Mouse (Mus musculus) Patski (cell line): ENCODE data around the gene Tnrc6c. TPM values are rescaled to one million over a fixed set of nuclear protein-coding genes. Genes with fewer than 3 reads are reported as not detected.

Experiments used
- ATAC-seq: fragments of 100-300 bp; one replicate; pipeline ENCODE4 v1.8.0; 2021
- CTCF ChIA-PET: fragments of 350-600 bp; sonication (Branson Sonifier 250); formaldehyde crosslinking; loops from one replicate; lab custom pipeline; 2022; ENCODE audit warnings: inconsistent platforms; lab: Charles Lee
- POLR2A ChIA-PET: fragments of 350-600 bp; sonication (Branson Sonifier 250); formaldehyde crosslinking; loops from one replicate; lab custom pipeline; 2022; ENCODE audit warnings: antibody characterized with exemption, inconsistent platforms; lab: Charles Lee
- DNase-seq: peaks from one replicate; pipeline ENCODE4 v3.0.0-alpha.2; 2011; ENCODE audit warnings: low read depth, low spot score
- H3K27me3 ChIP-seq: fragments of 371-371 bp; one replicate; pipeline ENCODE4 v1.5.1; 2021
- CTCF ChIP-seq: fragments of 100-300 bp; IDR thresholded peaks from one replicate; pipeline ENCODE4 v1.5.1; 2021
- in situ Hi-C: fragments of 300-500 bp; cut with MboI; formaldehyde crosslinking; loops from 3 replicates; pipeline ENCODE4 v1.11.1; 2018; ENCODE audit warnings: low pct_unique_long_range_greater_than_20kb, mixed read lengths
- polyA plus RNA-seq: library from polyadenylated mRNA; unstranded; gene quantifications from one replicate; pipeline ENCODE4 v1.2.3, GENCODE M21; 2021

Tnrc6c gene
- polyA plus RNA-seq, 1 experiment from 2014 or later: 21.1 TPM

DNA sequence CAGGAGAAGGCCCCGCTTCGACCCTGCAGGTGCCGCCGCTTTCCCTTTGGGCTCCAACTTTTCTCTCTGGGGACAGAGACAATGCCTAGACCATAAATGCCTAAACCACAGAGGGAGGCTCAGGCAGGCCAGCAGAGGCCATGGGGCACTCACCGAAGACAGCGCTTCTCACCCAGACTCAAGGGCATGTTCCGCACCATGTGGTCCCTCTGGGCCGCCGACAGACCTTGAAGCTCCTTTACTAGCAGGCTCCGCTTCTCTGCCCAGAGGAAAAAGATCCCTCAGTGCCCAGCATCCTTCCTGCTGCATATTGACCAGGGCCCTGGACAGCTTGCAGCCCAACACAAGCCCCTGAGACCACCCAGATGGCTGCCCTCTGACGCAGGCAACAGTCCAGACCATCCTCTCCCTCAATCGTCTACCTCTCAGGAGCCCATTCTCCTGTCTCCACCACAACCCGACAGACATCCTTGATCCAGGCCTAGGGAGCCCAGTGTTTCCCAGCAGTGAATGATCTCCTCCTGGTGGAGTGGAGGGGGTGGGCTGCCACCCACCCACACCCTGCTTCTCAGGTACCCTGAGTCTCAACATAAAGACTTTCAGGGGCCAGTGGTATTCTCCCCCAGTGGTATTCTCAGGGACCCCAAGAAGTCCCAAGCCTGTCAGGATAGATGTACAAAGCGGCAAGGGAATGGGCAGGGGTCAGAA, 122.2 kb downstream of the Tnrc6c start:
- ATAC-seq: no peak
- DNase-seq: no peak
- in situ Hi-C loops: no loop called here
- TF ChIP-seq CTCF: no peak
- CTCF ChIA-PET: no interaction called here
- no peaks in the 10 kb centered on the region for H3K27me3 ChIP-seq
- POLR2A ChIA-PET: no interaction called here

DNA sequence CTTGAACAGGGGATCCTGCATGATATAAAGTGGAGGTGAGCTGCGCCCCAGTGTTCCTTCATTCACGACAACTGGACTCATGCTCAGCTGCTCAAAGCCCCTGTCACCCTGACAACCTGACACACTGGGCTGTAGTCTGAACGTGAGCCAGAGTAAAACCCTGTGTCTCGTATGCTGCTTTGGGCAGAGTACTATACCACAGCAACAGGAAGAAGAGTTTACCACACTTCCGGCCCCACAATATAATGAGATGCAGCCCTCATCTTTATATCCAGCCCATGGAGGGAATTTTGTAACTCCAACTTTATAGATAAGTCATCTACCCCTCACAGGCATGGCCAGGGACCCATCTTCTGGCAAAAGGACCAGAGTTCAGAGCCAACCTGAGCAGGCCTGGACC, 123.0 kb downstream of the Tnrc6c start:
- in situ Hi-C loops: no loop called here
- POLR2A ChIA-PET: interaction anchor here (0.8 kb wide), 1 partner anchor 8 kb away, joined by 3 read pairs; no protein-coding TSS in a partner anchor
- DNase-seq (no peak), ATAC-seq (no peak)
- CTCF ChIA-PET: interaction anchor here (1.2 kb wide), 1 partner anchor 11 kb away, joined by 4 read pairs; no protein-coding TSS in a partner anchor
- H3K27me3 ChIP-seq: no peaks in the 10 kb centered on the region
- TF ChIP-seq CTCF: no peak

DNA sequence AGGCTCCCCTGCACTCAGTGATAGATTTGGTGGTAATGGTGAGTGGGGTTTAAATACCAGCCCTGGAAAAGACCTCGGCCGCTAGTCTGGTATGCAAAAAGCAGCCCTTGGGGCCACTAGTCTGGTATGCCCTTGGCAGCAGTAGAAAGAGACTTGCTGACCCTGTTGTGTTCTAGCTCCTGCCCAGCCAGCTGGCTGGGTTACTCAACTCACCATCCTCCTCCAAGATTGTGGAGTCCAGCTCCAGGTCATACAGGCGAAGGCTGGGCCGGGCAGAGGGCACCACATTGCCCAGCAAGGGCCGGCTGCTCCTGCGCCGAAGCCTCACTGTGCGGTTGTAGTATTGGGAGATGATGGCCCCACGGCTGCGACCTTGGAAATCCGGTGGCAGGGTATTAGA, 123.9 kb downstream of the Tnrc6c start:
- ChIA-PET POLR2A (interaction anchor here (0.8 to 1.1 kb wide), 2 partner anchors 8 to 13 kb away, joined by 3 to 4 read pairs; no protein-coding TSS in a partner anchor), CTCF (interaction anchor here (1.2 kb wide), 1 partner anchor 10 kb away, joined by 4 read pairs; no protein-coding TSS in a partner anchor)
- TF ChIP-seq CTCF: no peak
- ATAC-seq: no peak
- in situ Hi-C loops: no loop called here
- no peaks in the 10 kb centered on the region for H3K27me3 ChIP-seq
- DNase-seq: no peak

DNA sequence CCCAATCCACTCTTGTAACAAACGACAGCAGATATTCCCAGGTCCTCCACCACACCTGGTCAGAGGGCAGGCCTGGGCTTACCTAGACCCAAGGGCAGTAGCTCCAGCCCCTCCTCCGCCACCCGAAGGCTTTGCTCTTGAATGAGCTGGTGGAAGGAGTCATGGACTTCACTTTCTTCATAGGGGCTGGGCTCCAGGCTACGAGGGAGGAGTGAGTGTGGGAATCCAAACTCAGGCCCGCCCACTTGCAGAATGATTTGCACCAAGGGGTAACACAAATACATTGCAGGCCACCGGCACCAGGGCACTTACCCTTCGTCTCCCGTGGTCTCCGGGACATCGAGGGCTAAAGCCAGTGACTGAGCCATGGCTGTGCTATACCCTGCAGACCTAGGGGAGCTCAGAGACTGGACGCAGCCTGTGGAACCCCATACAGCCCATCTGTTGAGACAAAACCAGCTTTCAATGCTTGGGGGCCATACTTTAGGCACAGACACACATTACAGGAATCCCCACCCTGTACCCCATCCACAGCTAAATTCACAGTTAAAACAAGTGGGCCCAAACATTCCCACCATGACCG, 124.9 kb downstream of the Tnrc6c start:
- no peak for DNase-seq
- CTCF ChIA-PET: no interaction called here
- no peak for ATAC-seq
- POLR2A ChIA-PET: interaction anchor here (1.1 kb wide), 1 partner anchor 14 kb away, joined by 4 read pairs; no protein-coding TSS in a partner anchor
- H3K27me3 ChIP-seq: no peaks in the 10 kb centered on the region
- in situ Hi-C loops: no loop called here
- no peak for TF ChIP-seq CTCF

DNA sequence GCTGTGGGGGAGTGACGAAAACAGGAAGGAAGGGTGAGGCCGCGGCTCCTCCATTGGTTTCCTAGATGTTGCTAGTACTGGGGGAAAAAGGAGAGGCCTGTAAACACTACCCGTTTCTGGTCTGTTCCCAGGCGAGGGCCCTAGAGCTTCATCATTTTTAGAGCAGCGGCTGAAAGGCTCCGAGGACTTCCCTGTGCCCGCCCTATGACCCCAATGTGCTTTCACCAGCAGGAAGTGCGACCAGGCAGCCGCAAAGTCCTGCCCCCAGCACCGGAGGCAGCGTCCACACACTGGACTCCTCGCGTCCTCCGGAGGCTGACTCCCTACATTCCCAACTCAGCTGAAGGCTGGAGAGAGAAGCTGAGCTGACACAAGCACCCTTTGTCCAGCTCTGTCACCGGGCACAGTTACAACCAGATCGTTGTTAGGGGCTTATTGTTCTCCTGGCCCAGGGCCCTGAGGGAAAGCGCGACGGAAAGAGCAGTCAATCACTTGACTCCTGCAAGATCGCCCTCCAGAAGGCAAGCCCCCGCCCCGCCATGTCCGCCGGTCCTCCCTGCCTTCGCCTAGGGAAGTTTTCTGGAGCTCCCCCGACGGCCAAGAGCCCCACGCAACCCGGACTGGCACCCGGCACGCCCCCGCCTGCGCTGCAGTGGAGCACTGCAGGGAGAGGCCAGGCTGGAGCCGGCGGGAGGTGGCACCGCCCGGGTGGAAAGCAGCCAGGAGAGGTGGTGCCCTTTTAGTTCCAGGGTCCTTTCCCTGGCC, 125.5 kb downstream of the Tnrc6c start:
- H3K27me3 ChIP-seq: no peaks in the 10 kb centered on the region
- ChIA-PET POLR2A (no interaction called here), CTCF (no interaction called here)
- DNase-seq: no peak
- no peak for TF ChIP-seq CTCF
- ATAC-seq: no peak
- in situ Hi-C loops: loop anchor here (10.0 kb wide), 1 partner anchor 395 kb away; no protein-coding TSS in a partner anchor

DNA sequence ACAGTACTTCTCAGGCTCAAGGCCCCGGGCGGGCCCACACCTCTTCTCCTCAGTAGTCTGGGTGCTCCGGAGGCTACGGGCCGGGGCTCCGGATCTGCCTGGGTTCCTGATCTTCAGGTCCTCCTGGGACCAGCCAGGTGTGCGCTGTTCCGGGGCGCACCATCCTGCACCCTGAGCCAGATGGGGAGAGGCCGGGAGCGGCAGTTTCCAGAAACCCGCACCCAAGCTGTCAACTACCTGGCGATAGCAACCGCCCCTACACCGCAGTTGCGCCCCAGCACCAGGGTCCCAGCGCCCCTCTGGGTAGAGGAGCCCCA, 126.1 kb downstream of the Tnrc6c start:
- TF ChIP-seq CTCF: no peak
- in situ Hi-C loops: loop anchor here (10.0 kb wide), 1 partner anchor 395 kb away; no protein-coding TSS in a partner anchor
- no peak for ATAC-seq
- no peaks in the 10 kb centered on the region for H3K27me3 ChIP-seq
- DNase-seq: no peak
- ChIA-PET POLR2A (no interaction called here), CTCF (no interaction called here)

DNA sequence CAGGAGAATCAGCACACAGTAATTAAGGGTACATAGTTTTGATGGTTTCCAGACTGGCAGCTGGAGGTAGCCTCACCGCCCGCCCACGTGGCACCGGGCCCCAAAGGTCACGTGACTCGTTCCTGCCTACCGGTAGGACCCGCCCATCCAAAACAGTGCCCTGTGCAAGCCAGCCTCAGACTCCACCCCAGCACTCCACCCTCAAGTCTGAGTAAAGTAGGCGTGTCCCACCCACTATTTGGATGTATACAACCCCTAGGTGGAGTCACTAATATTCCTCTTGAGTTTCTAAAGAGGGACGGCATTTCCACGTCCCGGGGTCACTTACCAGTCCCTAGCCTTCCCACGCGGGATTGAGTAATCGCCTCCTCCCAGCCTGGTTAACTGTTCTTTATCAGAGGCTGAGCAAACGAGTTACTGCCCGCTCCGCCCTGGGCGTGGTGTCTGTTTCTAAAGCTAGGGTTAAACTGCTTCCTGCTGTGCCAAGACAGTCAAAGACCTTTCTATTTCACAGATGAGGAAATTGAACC, 126.6 kb downstream of the Tnrc6c start:
- in situ Hi-C loops: loop anchor here (10.0 kb wide), 1 partner anchor 396 kb away; no protein-coding TSS in a partner anchor
- POLR2A ChIA-PET: interaction anchor here (0.7 kb wide), 1 partner anchor 434 kb away, joined by 3 read pairs; no protein-coding TSS in a partner anchor
- ATAC-seq: no peak
- TF ChIP-seq CTCF: no peak
- DNase-seq: peak; percentile 9
- no peaks in the 10 kb centered on the region for H3K27me3 ChIP-seq
- CTCF ChIA-PET: interaction anchor here (1.3 kb wide), 1 partner anchor 71 kb away, joined by 3 read pairs; no protein-coding TSS in a partner anchor

DNA sequence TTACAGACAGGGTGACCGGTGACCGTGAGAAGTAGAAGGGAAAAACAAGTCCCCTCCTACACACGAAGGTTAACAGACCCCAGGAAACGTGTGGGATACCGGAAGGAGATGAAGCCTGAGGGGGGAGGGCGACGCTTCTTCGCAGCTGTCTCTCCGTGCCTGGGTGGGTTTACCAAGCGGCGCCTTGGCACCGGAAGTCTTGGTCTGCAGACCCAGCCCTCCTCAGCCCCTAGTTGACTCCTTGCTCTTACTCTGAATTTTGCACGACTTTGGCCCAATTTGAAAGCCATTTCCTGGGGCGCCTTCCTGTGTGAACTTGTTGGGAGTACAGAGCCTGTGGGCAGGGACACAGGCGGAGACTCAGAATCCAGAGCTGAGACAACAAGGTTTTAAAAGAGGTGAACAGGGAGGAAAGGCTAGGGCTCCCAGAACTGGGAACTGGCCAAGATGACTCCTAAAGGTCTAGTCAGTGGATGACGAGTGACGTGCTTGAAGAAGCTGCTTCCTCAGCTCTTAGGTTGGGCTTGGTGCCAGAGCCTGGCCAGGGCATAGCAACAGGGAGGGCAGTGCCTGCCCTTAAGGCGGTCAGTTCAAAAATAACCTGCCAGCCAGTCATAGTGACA, 127.2 kb downstream of the Tnrc6c start:
- POLR2A ChIA-PET: no interaction called here
- ATAC-seq: no peak

DNA sequence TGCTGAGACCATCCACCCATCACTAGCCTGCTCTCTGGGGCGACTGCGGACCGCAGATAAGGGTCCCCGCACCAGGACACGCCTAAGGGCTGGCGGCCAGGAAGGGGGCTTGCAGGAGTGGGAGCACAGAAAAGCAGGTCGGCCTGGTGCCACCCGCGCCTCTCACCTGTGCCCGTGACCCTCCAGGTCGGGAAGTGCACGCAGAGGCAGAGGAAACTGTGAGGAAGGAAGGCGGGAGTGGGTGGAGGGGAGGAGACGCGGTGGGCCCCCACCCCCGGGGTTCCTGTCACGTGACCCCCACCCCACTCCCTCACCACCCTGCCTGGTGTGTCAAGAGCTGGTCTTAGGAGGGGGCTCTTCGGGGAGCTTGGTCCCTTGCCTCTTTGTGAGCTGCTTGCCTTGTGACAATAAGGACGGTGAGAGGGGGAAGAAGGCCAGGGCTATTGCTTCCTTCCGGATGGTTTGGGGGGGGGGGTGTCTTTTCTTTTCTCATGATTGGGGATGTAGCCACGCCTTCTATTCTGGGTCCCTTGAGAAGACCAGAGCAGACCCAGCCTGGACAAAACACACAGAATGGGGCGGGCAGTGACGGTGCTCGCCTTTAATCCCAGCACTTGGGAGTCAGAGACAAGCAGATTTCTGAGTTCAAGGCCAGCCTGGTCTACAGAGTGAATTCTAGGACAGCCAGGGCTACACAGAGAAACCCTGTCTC, 128.1 kb downstream of the Tnrc6c start, which contains the start of the genes Tmc8 and Tmc6:
Tmc8 (plus strand) TSS at position 84 of the 712 bp plus-strand sequence.
Tmc6 (minus strand) TSS at position 206 of the 712 bp plus-strand sequence.
- in situ Hi-C loops: loop anchor here (10.0 kb wide), 1 partner anchor 397 kb away; no protein-coding TSS in a partner anchor
- CTCF ChIA-PET: interaction anchor here (1.3 kb wide), 1 partner anchor 72 kb away, joined by 3 read pairs; no protein-coding TSS in a partner anchor
- POLR2A ChIA-PET: interaction anchor here (0.6 kb wide), 1 partner anchor 724 kb away, joined by 4 read pairs; no protein-coding TSS in a partner anchor
- DNase-seq (no peak), ATAC-seq (no peak)
- H3K27me3 ChIP-seq: no peaks in the 10 kb centered on the region
- no peak for TF ChIP-seq CTCF

More for the DNA sequence above, 127.2 kb downstream of the Tnrc6c start:
- peak; percentile 65 for DNase-seq
- in situ Hi-C loops: loop anchor here (10.0 kb wide), 1 partner anchor 397 kb away; no protein-coding TSS in a partner anchor
- no peaks in the 10 kb centered on the region for H3K27me3 ChIP-seq
- CTCF ChIA-PET: interaction anchor here (1.3 kb wide), 1 partner anchor 71 kb away, joined by 3 read pairs; no protein-coding TSS in a partner anchor
- TF ChIP-seq CTCF: no peak
